Mouse (Mus musculus): Measurements from ENCODE around the gene Zcchc7. TPM values are rescaled to one million over a fixed set of nuclear protein-coding genes. Genes with fewer than 3 reads are reported as not detected.

The Zcchc7 gene
- polyA plus RNA-seq, 1 experiment from 2014 or later = 38.3 TPM

- ATAC-seq (ENCODE audit: low FRiP score, low TSS enrichment) = no peak
- 24% methylated on average over 10 of the region's 10 CpGs for WGBS
- no peaks in the 10 kb centered on the region for H3K9me3 ChIP-seq (ENCODE audit: control insufficient read depth, low read length)
- no peak overlapping the region for H3K9ac ChIP-seq (replicated peaks; ENCODE audit: low read length)
- H3K27ac ChIP-seq (replicated peaks; ENCODE audit: low read depth, low read length) = no peak overlapping the region
- H3K4me1 ChIP-seq (ENCODE audit: control insufficient read depth, insufficient read depth, low read length) = no peaks in the 10 kb centered on the region
- DNase-seq = peak; percentile 76
- H3K4me2 ChIP-seq (ENCODE audit: low read length) = no peak overlapping the region
- H3K4me3 ChIP-seq (replicated peaks; ENCODE audit: low read depth, low read length) = no peak overlapping the region
- no peaks in the 10 kb centered on the region for H3K36me3 ChIP-seq (ENCODE audit: control insufficient read depth, insufficient read depth, low read length)
- no peaks in the 10 kb centered on the region for H3K27me3 ChIP-seq (ENCODE audit: control insufficient read depth, insufficient read depth, low read length)
These were observed 215.0 kb downstream of the Zcchc7 start for GRCm38 (mm10) chr4:44970612-44971110.

- H3K27ac ChIP-seq (replicated peaks; ENCODE audit: low read depth, low read length) = no peak overlapping the region
- H3K4me3 ChIP-seq (replicated peaks; ENCODE audit: low read depth, low read length) = no peak overlapping the region
- no peaks in the 10 kb centered on the region for H3K36me3 ChIP-seq (ENCODE audit: control insufficient read depth, insufficient read depth, low read length)
- H3K4me2 ChIP-seq (ENCODE audit: low read length) = peak overlapping the region; percentile 14
- 12% methylated on average over 9 of the region's 9 CpGs for WGBS
- DNase-seq = peak; percentile 76
- H3K9me3 ChIP-seq (ENCODE audit: control insufficient read depth, low read length) = no peaks in the 10 kb centered on the region
- no peak; the same call in 1 of the 2 replicates for ATAC-seq (ENCODE audit: low FRiP score, low TSS enrichment)
- H3K27me3 ChIP-seq (ENCODE audit: control insufficient read depth, insufficient read depth, low read length) = no peaks in the 10 kb centered on the region
- no peak overlapping the region for H3K9ac ChIP-seq (replicated peaks; ENCODE audit: low read length)
- no peaks in the 10 kb centered on the region for H3K4me1 ChIP-seq (ENCODE audit: control insufficient read depth, insufficient read depth, low read length)
These were observed 217.8 kb downstream of the Zcchc7 start for GRCm38 (mm10) chr4:44973450-44973849.

- WGBS = 56% methylated on average over 14 of the region's 14 CpGs
- Histone ChIP-seq H3K4me1 (ENCODE audit: control insufficient read depth, insufficient read depth, low read length) (no peaks in the 10 kb centered on the region), H3K27me3 (ENCODE audit: control insufficient read depth, insufficient read depth, low read length) (no peaks in the 10 kb centered on the region), H3K9ac (replicated peaks; ENCODE audit: low read length) (no peak overlapping the region), H3K36me3 (ENCODE audit: control insufficient read depth, insufficient read depth, low read length) (no peaks in the 10 kb centered on the region), H3K4me2 (ENCODE audit: low read length) (peak overlapping the region; percentile 14), H3K27ac (replicated peaks; ENCODE audit: low read depth, low read length) (no peak overlapping the region), H3K4me3 (replicated peaks; ENCODE audit: low read depth, low read length) (no peak overlapping the region), H3K9me3 (ENCODE audit: control insufficient read depth, low read length) (no peaks in the 10 kb centered on the region)
- DNase-seq = no peak
- no peak for ATAC-seq (ENCODE audit: low FRiP score, low TSS enrichment)
These were observed 218.2 kb downstream of the Zcchc7 start for GRCm38 (mm10) chr4:44973871-44974270.

DNA sequence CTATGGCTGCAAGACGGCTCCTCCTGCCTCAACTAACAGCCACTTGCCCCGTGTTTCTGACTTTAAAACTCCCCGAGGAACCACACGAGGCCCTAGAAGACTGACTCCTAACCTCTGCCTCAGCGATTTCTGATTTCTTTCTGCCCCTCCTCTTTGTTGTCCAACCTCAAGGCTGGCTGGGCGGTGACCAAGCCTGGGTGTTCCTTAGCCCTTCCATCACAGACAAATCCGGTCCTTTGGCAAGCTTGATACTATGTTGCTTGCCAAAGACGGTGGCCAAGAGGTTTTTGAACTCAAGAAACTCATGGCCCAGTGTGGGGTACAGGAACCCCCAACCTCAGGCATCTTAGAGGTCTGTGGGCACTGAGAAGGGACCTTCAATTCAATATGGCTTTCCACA lies 218.7 kb downstream of the Zcchc7 start:
- Histone ChIP-seq H3K36me3 (ENCODE audit: control insufficient read depth, insufficient read depth, low read length) (no peaks in the 10 kb centered on the region), H3K9ac (replicated peaks; ENCODE audit: low read length) (no peak overlapping the region), H3K9me3 (ENCODE audit: control insufficient read depth, low read length) (no peaks in the 10 kb centered on the region), H3K4me1 (ENCODE audit: control insufficient read depth, insufficient read depth, low read length) (no peaks in the 10 kb centered on the region), H3K4me2 (ENCODE audit: low read length) (no peak overlapping the region), H3K27ac (replicated peaks; ENCODE audit: low read depth, low read length) (no peak overlapping the region), H3K27me3 (ENCODE audit: control insufficient read depth, insufficient read depth, low read length) (no peaks in the 10 kb centered on the region), H3K4me3 (replicated peaks; ENCODE audit: low read depth, low read length) (no peak overlapping the region)
- no peak for DNase-seq
- WGBS = 83% methylated on average over 8 of the region's 8 CpGs
- ATAC-seq (ENCODE audit: low FRiP score, low TSS enrichment) = no peak

GRCm38 (mm10) chr4:44976026-44976615 lies 220.4 kb downstream of the Zcchc7 start:
- Histone ChIP-seq H3K27me3 (ENCODE audit: control insufficient read depth, insufficient read depth, low read length) (no peaks in the 10 kb centered on the region), H3K9ac (replicated peaks; ENCODE audit: low read length) (no peak overlapping the region), H3K36me3 (ENCODE audit: control insufficient read depth, insufficient read depth, low read length) (no peaks in the 10 kb centered on the region), H3K4me1 (ENCODE audit: control insufficient read depth, insufficient read depth, low read length) (no peaks in the 10 kb centered on the region), H3K9me3 (ENCODE audit: control insufficient read depth, low read length) (no peaks in the 10 kb centered on the region), H3K4me2 (ENCODE audit: low read length) (no peak overlapping the region), H3K27ac (replicated peaks; ENCODE audit: low read depth, low read length) (no peak overlapping the region), H3K4me3 (replicated peaks; ENCODE audit: low read depth, low read length) (no peak overlapping the region)
- DNase-seq = no peak
- ATAC-seq (ENCODE audit: low FRiP score, low TSS enrichment) = no peak
- WGBS = 88% methylated on average over 6 of the region's 6 CpGs

- DNase-seq (no peak), ATAC-seq (ENCODE audit: low FRiP score, low TSS enrichment) (no peak)
- peaks cover 7% of the 10 kb centered on the region; the same call in 1 of the 2 replicates for H3K4me1 ChIP-seq (ENCODE audit: control insufficient read depth, insufficient read depth, low read length)
- H3K9me3 ChIP-seq (ENCODE audit: control insufficient read depth, low read length) = no peaks in the 10 kb centered on the region
- H3K36me3 ChIP-seq (ENCODE audit: control insufficient read depth, insufficient read depth, low read length) = no peaks in the 10 kb centered on the region
- 89% methylated on average over 10 of the region's 10 CpGs for WGBS
- H3K27ac ChIP-seq (replicated peaks; ENCODE audit: low read depth, low read length) = no peak overlapping the region
- H3K9ac ChIP-seq (replicated peaks; ENCODE audit: low read length) = no peak overlapping the region
- H3K4me2 ChIP-seq (ENCODE audit: low read length) = no peak overlapping the region
- no peak overlapping the region for H3K4me3 ChIP-seq (replicated peaks; ENCODE audit: low read depth, low read length)
- H3K27me3 ChIP-seq (ENCODE audit: control insufficient read depth, insufficient read depth, low read length) = no peaks in the 10 kb centered on the region
These were observed 221.4 kb downstream of the Zcchc7 start for GRCm38 (mm10) chr4:44976921-44977710.

GRCm38 (mm10) chr4:44978175-44978574 lies 222.5 kb downstream of the Zcchc7 start:
- H3K4me3 ChIP-seq (replicated peaks; ENCODE audit: low read depth, low read length) = no peak overlapping the region
- ATAC-seq (ENCODE audit: low FRiP score, low TSS enrichment) (no peak), DNase-seq (no peak)
- H3K27me3 ChIP-seq (ENCODE audit: control insufficient read depth, insufficient read depth, low read length) = no peaks in the 10 kb centered on the region
- WGBS = 83% methylated on average over 5 of the region's 5 CpGs
- no peak overlapping the region for H3K4me2 ChIP-seq (ENCODE audit: low read length)
- H3K9me3 ChIP-seq (ENCODE audit: control insufficient read depth, low read length) = no peaks in the 10 kb centered on the region
- peaks cover 7% of the 10 kb centered on the region; the same call in 1 of the 2 replicates for H3K4me1 ChIP-seq (ENCODE audit: control insufficient read depth, insufficient read depth, low read length)
- H3K9ac ChIP-seq (replicated peaks; ENCODE audit: low read length) = no peak overlapping the region
- no peak overlapping the region for H3K27ac ChIP-seq (replicated peaks; ENCODE audit: low read depth, low read length)
- no peaks in the 10 kb centered on the region for H3K36me3 ChIP-seq (ENCODE audit: control insufficient read depth, insufficient read depth, low read length)

GRCm38 (mm10) chr4:44979794-44980338 lies 224.2 kb downstream of the Zcchc7 start:
- WGBS = 87% methylated on average over 7 of the region's 7 CpGs

More at GRCm38 (mm10) chr4:44979794-44980338, 224.2 kb downstream of the Zcchc7 start:
- no peak overlapping the region for H3K27ac ChIP-seq (replicated peaks; ENCODE audit: low read depth, low read length)
- no peaks in the 10 kb centered on the region for H3K9me3 ChIP-seq (ENCODE audit: control insufficient read depth, low read length)
- no peaks in the 10 kb centered on the region for H3K27me3 ChIP-seq (ENCODE audit: control insufficient read depth, insufficient read depth, low read length)
- no peak overlapping the region for H3K4me3 ChIP-seq (replicated peaks; ENCODE audit: low read depth, low read length)
- no peaks in the 10 kb centered on the region for H3K36me3 ChIP-seq (ENCODE audit: control insufficient read depth, insufficient read depth, low read length)
- H3K9ac ChIP-seq (replicated peaks; ENCODE audit: low read length) = no peak overlapping the region
- no peak for DNase-seq
- H3K4me2 ChIP-seq (ENCODE audit: low read length) = no peak overlapping the region
- peaks cover 7% of the 10 kb centered on the region; the same call in 1 of the 2 replicates for H3K4me1 ChIP-seq (ENCODE audit: control insufficient read depth, insufficient read depth, low read length)
- ATAC-seq (ENCODE audit: low FRiP score, low TSS enrichment) = no peak
